In genomic region chr2:7999444-7999843, GRCm38 (mm10) we compare ENCODE assay signal across 22 mouse cellular contexts.
"Had no signal": no experiment of that assay in that cellular context is flagged by ENCODE, and none has a peak within 500 bp of the region (broad histone marks: within the 10 kb centered on the region; RNA-seq: fewer than 3 reads in every experiment).

No protein-coding gene starts in this region.

- H3K4me2 ChIP-seq: limb, embryonic 13.5 days; liver, embryonic 12.5 days; liver, embryonic 15.5 days; lung, embryonic 15.5 days; neural tube, embryonic 13.5 days had no signal

- H3K9ac ChIP-seq: limb, embryonic 13.5 days; liver, embryonic 12.5 days; liver, embryonic 15.5 days; lung, embryonic 15.5 days; neural tube, embryonic 13.5 days had no signal

- H3K27me3 ChIP-seq: limb, embryonic 13.5 days; liver, embryonic 12.5 days; liver, embryonic 15.5 days; lung, embryonic 15.5 days; megakaryocyte, embryonic 14.5 days; neural tube, embryonic 13.5 days had no signal

- H3K36me3 ChIP-seq: limb, embryonic 10.5 days; limb, embryonic 13.5 days; liver, embryonic 12.5 days; liver, embryonic 15.5 days; lung, embryonic 15.5 days; midbrain, embryonic 10.5 days; neural tube, embryonic 13.5 days had no signal

- H3K27ac ChIP-seq: kidney, postnatal 0 days; layer of hippocampus, adult 2 months; limb, embryonic 10.5 days; limb, embryonic 13.5 days; liver, embryonic 12.5 days; liver, embryonic 15.5 days; lung, embryonic 15.5 days; midbrain, embryonic 10.5 days; neural tube, embryonic 13.5 days had no signal

- ATAC-seq: intestine, postnatal 0 days; liver, embryonic 12.5 days had no signal

- DNase-seq: kidney, adult 2 months; kidney, postnatal 25 days; layer of hippocampus, adult 9-11 months; liver; lung, adult 18-20 months; lung, postnatal 10 days; lung, postnatal 36 days; midbrain, embryonic 14.5 days; thymus, adult 2 months; thymus, postnatal 14 days; thymus, postnatal 4 days had no signal

- H3K9me3 ChIP-seq: limb, embryonic 10.5 days; limb, embryonic 13.5 days; liver, embryonic 12.5 days; liver, embryonic 15.5 days; lung, embryonic 15.5 days; megakaryocyte, embryonic 14.5 days; midbrain, embryonic 10.5 days; neural tube, embryonic 13.5 days had no signal

- H3K4me3 ChIP-seq: layer of hippocampus, adult 2 months; limb, embryonic 10.5 days; limb, embryonic 13.5 days; liver, embryonic 12.5 days; liver, embryonic 15.5 days; lung, embryonic 15.5 days; megakaryocyte, embryonic 14.5 days; midbrain, embryonic 10.5 days; neural tube, embryonic 13.5 days had no signal

- H3K4me1 ChIP-seq: limb, embryonic 10.5 days; limb, embryonic 13.5 days; liver, embryonic 12.5 days; liver, embryonic 15.5 days; lung, embryonic 15.5 days; megakaryocyte, embryonic 14.5 days; midbrain, embryonic 10.5 days; neural tube, embryonic 13.5 days had no signal
